Mouse (Mus musculus) limb, embryonic 12.5 days (tissue): ENCODE results near the gene Scfd2. TPM values are rescaled to one million over a fixed set of nuclear protein-coding genes. Genes with fewer than 3 reads are reported as not detected.

Source experiments
- ATAC-seq: fragments of 200-750 bp; cut with Nextera tagmentation; 2 replicates; pipeline ENCODE4 v1.8.0; 2017; ENCODE audit warnings: low read depth, moderate TSS enrichment; ENCODE audit not compliant: insufficient number of reproducible peaks, insufficient read depth, low FRiP score, low TSS enrichment
- H3K27ac ChIP-seq: fragments of 300-500 bp; sonication (generic); 2 replicates; pipeline ENCODE4 v1.5.1; 2016; ENCODE audit warnings: mild to moderate bottlenecking, moderate library complexity
- H3K27me3 ChIP-seq: fragments of 300-500 bp; sonication (generic); 2 replicates; pipeline ENCODE4 v1.6.1; 2016; ENCODE audit warnings: mild to moderate bottlenecking, moderate library complexity
- H3K36me3 ChIP-seq: fragments of 300-500 bp; sonication (generic); 2 replicates; pipeline ENCODE4 v1.6.1; 2016; ENCODE audit warnings: mild to moderate bottlenecking, moderate library complexity
- H3K4me1 ChIP-seq: fragments of 300-500 bp; sonication (generic); replicated peaks from 2 replicates; pipeline ENCODE4 v1.6.1; 2016
- H3K4me2 ChIP-seq: fragments of 300-500 bp; sonication (generic); 2 replicates; pipeline ENCODE4 v1.6.1; 2016; ENCODE audit warnings: mild to moderate bottlenecking, moderate library complexity
- H3K4me3 ChIP-seq: fragments of 300-500 bp; sonication (generic); replicated peaks from 2 replicates; pipeline ENCODE4 v1.5.1; 2016; ENCODE audit warnings: mild to moderate bottlenecking
- H3K9ac ChIP-seq: fragments of 300-500 bp; sonication (generic); replicated peaks from 2 replicates; pipeline ENCODE4 v1.6.1; 2016; ENCODE audit warnings: mild to moderate bottlenecking, moderate library complexity
- H3K9me3 ChIP-seq: fragments of 300-500 bp; sonication (generic); 2 replicates; pipeline ENCODE4 v1.6.1; 2016; ENCODE audit warnings: mild to moderate bottlenecking, moderate library complexity
- whole genome bisulfite sequencing: fragments of 180-500 bp; shearing (Covaris S2); methylation state at CpG from one replicate; pipeline ENCODE4 v1.1.7; 2016; 5-methylcytosine and 5-hydroxymethylcytosine counted together
- polyA plus RNA-seq: library from polyadenylated mRNA; unstranded; fragments of >200 nt; fragmentation: Nextera tagmentation; extraction: Ambion mirVana; gene quantifications from 2 replicates; pipeline ENCODE4 v1.2.1, GENCODE M21; 2016

Scfd2 gene
- polyA plus RNA-seq, 1 experiment from 2014 or later, result 19.1 TPM

DNA sequence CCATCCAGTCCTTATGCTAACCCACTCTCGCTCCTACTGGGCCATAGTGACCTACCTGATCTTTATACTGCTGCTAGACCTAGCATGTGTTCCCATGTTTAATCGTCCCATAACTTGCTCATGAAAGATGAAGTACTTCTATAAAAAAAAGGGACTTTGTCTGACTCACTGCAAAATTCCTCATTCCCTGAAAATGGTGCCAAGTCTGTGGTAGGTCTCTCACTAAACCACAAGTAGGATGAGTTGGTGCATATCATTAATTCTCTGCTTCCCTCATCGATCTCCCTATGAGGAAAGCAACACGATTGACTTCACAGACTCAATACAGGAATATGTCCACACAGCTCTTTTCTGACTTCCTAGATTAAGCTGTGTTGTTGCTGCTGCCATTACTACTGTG, 46.9 kb downstream of the Scfd2 start:
- Histone ChIP-seq H3K4me1 (peaks cover 3% of the 10 kb centered on the region; the same call in 1 of the 2 replicates), H3K4me2 (no peak overlapping the region), H3K9ac (no peak overlapping the region), H3K27me3 (no peaks in the 10 kb centered on the region), H3K27ac (no peak overlapping the region), H3K9me3 (no peaks in the 10 kb centered on the region), H3K4me3 (no peak overlapping the region), H3K36me3 (no peaks in the 10 kb centered on the region)
- ATAC-seq, result no peak
- WGBS, result 87% methylated on average over 4 of the region's 4 CpGs

DNA sequence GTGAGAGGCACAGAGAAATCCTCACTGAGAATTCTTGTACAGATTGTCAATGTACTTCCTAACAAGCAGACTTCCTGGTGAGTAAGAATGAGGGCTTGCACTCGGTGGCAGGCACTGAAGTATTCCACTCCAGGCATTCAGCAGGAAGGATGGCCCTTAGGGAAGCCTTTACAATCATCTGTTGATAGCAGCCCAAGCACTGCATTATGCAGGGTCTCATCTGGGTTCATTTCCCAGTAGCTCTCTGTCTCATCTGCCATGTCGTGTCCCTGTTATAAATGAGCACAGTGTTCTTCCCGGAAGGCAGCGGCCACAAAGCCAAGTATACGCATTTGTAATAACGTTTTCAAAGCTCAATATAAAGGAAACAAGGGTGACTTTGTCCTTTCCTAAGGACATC, 48.9 kb downstream of the Scfd2 start:
- Histone ChIP-seq H3K9ac (no peak overlapping the region), H3K9me3 (no peaks in the 10 kb centered on the region), H3K27ac (no peak overlapping the region), H3K4me1 (peaks cover 3% of the 10 kb centered on the region; the same call in 1 of the 2 replicates), H3K36me3 (no peaks in the 10 kb centered on the region), H3K27me3 (no peaks in the 10 kb centered on the region), H3K4me3 (no peak overlapping the region), H3K4me2 (no peak overlapping the region)
- ATAC-seq, result no peak
- WGBS, result 80% methylated on average over 6 of the region's 6 CpGs

DNA sequence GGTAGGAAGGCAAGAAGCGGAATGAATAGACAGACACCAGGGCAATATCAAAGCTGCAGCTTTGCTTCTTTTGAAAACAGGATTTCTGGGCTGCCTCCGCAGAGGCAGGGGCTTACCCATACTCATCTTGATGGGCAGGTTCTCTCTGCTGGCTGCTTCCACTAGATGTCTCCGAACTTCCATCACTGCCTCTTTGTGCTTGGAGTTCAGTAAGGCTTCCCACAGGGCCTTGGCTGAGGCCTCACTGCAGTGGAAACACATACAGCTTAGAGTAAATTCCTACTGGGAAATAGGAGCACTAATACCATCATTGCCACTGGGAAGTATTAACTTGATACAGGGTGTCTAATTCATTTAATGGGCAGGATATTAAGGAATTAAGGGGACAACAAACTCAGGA, 49.5 kb downstream of the Scfd2 start:
- Histone ChIP-seq H3K36me3 (no peaks in the 10 kb centered on the region), H3K9ac (no peak overlapping the region), H3K27me3 (no peaks in the 10 kb centered on the region), H3K4me3 (no peak overlapping the region), H3K9me3 (no peaks in the 10 kb centered on the region), H3K4me1 (peaks cover 3% of the 10 kb centered on the region; the same call in 1 of the 2 replicates), H3K4me2 (no peak overlapping the region), H3K27ac (0 out of 2 replicates have a peak overlapping the region, but pooled peaks have one; percentile 12)
- 67% methylated on average over 3 of the region's 3 CpGs for WGBS
- no peak for ATAC-seq

DNA sequence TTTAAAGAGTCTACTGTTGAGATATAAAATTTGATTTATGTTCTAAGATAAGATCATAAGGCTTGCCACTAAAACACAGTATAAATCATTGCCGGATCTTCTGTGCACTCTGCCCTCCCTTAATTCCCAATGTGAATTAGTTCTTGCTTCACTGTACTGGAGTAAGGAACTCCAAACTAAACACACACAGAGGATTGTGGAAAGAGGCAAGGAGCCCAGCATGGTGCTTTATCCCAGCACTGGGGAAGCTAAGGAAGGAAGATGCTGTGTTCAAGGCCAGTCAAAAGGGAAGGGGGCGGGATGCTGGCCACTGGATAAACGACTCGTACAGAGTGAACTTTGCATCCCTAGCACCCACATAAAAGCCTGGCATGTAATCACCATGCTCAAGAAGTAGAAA, 51.1 kb downstream of the Scfd2 start:
- no peak overlapping the region for H3K9ac ChIP-seq
- no peak overlapping the region for H3K27ac ChIP-seq
- ATAC-seq, result no peak
- H3K27me3 ChIP-seq, result no peaks in the 10 kb centered on the region
- no peak overlapping the region for H3K4me3 ChIP-seq
- WGBS, result 82% methylated on average over 4 of the region's 4 CpGs
- H3K4me1 ChIP-seq, result peaks cover 3% of the 10 kb centered on the region; the same call in 1 of the 2 replicates
- H3K9me3 ChIP-seq, result no peaks in the 10 kb centered on the region
- no peaks in the 10 kb centered on the region for H3K36me3 ChIP-seq
- H3K4me2 ChIP-seq, result no peak overlapping the region

DNA sequence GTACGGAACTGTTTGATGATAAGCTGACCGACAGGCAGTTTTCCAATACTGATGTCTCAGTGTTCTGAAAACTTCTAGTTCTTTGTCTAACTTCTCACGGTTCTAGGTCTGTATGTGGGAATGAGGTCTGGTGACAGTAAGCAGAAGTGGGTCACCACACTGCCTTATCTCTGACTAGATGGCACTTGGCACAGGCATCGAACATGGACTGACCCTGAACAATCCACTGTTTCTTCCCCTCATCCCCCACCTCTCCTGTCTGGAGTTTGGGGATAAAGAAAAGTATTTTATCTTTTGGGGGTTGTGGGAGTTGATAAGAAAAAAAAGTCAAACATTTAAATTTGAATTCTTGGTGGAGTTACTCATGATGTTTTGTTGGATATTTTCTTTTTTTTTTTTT, 51.6 kb downstream of the Scfd2 start:
- H3K36me3 ChIP-seq, result no peaks in the 10 kb centered on the region
- H3K4me3 ChIP-seq, result no peak overlapping the region
- H3K4me1 ChIP-seq, result peaks cover 3% of the 10 kb centered on the region; the same call in 1 of the 2 replicates
- H3K9ac ChIP-seq, result no peak overlapping the region
- no peak overlapping the region for H3K4me2 ChIP-seq
- 80% methylated on average over 4 of the region's 4 CpGs for WGBS
- H3K27me3 ChIP-seq, result no peaks in the 10 kb centered on the region
- no peak overlapping the region for H3K27ac ChIP-seq
- no peaks in the 10 kb centered on the region for H3K9me3 ChIP-seq
- ATAC-seq, result no peak

DNA sequence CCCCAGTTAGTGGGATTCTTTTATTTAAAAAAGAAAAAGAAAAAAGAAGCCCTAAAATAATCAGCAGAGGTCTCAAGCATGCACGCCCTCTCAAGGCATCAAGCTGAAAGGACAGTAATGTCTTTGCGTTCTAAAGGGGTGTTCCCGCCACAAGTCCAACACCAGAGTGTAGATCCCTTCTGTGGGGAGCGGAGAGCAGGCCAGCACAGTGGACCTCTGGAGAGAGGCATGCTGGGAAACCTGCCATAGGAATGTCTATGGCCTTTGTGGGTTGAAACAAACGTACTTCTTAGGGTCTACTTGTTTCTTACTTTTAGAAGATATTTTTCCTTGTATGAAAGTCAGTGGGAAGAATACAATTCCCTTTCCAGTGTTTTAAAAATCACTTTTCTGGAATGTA, 52.4 kb downstream of the Scfd2 start:
- no peaks in the 10 kb centered on the region for H3K9me3 ChIP-seq
- no peak overlapping the region for H3K4me3 ChIP-seq
- H3K27me3 ChIP-seq, result no peaks in the 10 kb centered on the region
- no peak overlapping the region for H3K27ac ChIP-seq
- ATAC-seq, result no peak
- 82% methylated on average over 5 of the region's 5 CpGs for WGBS
- H3K4me2 ChIP-seq, result no peak overlapping the region
- peaks cover 3% of the 10 kb centered on the region; the same call in 1 of the 2 replicates for H3K4me1 ChIP-seq
- no peak overlapping the region for H3K9ac ChIP-seq
- no peaks in the 10 kb centered on the region for H3K36me3 ChIP-seq

DNA sequence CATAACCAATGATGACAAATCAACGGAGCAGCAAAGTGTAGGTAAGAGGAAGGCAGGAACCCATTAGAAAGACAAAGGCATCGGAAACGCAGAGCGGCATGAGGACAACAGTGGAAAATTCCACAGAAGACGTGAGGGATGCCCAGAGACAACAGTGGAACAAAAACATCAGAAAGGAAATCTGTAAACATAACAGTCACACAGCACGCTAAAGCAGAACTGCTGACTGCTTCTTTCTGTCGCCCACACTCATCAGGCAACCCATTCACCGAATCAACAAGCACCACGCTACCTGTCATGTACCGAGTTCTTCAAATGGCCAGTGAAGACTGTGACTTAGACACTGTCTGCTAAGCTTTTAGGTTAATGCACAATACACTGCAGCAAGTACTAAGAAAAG, 55.0 kb downstream of the Scfd2 start:
- ATAC-seq, result no peak
- no peaks in the 10 kb centered on the region for H3K9me3 ChIP-seq
- H3K9ac ChIP-seq, result no peak overlapping the region
- H3K27ac ChIP-seq, result no peak overlapping the region
- WGBS, result 89% methylated on average over 10 of the region's 10 CpGs
- no peak overlapping the region for H3K4me2 ChIP-seq
- H3K4me1 ChIP-seq, result peaks cover 10% of the 10 kb centered on the region
- H3K36me3 ChIP-seq, result no peaks in the 10 kb centered on the region
- H3K27me3 ChIP-seq, result no peaks in the 10 kb centered on the region
- no peak overlapping the region for H3K4me3 ChIP-seq

DNA sequence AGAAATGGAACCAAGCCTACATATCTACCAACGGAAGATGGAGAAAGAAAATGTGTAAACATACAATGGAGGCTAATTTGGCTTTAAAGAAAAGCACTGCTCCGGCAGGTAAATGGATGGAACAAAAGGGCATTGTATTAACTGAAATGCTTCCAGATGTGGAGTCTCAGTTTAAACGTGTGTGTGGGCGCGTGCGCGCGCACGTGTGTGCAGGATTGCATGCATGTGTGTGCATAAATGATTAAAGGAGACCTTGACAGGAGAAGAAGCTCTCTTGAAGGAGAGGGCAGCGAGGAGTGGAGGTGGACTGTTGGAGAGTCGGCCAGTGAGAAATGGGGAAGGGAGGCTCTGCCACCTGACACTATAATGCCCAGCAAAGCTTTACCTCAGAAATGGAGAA, 58.4 kb downstream of the Scfd2 start:
- no peaks in the 10 kb centered on the region for H3K36me3 ChIP-seq
- H3K9ac ChIP-seq, result no peak overlapping the region
- H3K4me1 ChIP-seq, result peaks cover 26% of the 10 kb centered on the region
- H3K27ac ChIP-seq, result peak overlapping the region; percentile 67
- no peak overlapping the region for H3K4me2 ChIP-seq
- 49% methylated on average over 11 of the region's 11 CpGs for WGBS
- H3K27me3 ChIP-seq, result no peaks in the 10 kb centered on the region
- no peak overlapping the region for H3K4me3 ChIP-seq
- ATAC-seq, result no peak
- H3K9me3 ChIP-seq, result no peaks in the 10 kb centered on the region

DNA sequence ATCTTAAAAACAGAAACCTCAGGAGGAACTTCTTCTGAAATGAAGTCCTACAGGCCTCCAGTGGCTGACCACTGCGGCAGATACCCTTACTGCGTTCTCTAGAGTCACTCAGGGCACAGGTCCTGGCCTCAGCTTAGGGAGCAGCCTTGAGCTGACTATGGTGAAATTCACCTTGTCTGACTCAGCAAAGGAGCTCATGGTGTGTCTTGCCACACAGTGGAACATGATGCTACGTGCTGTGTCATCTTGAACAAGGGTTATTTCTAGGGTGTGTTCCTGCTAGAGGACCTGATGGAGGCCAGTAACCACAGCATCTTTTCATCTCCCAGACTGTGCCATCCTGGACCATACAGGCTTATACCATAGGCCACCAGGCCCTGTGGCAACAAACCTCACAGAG, 60.7 kb downstream of the Scfd2 start:
- Histone ChIP-seq H3K27ac (peak overlapping the region; percentile 35; the same call in 1 of the 2 replicates), H3K9ac (no peak overlapping the region), H3K9me3 (no peaks in the 10 kb centered on the region), H3K4me1 (peaks cover 26% of the 10 kb centered on the region), H3K4me2 (no peak overlapping the region), H3K36me3 (no peaks in the 10 kb centered on the region), H3K27me3 (no peaks in the 10 kb centered on the region), H3K4me3 (no peak overlapping the region)
- WGBS, result 92% methylated on average over 3 of the region's 3 CpGs
- no peak for ATAC-seq

DNA sequence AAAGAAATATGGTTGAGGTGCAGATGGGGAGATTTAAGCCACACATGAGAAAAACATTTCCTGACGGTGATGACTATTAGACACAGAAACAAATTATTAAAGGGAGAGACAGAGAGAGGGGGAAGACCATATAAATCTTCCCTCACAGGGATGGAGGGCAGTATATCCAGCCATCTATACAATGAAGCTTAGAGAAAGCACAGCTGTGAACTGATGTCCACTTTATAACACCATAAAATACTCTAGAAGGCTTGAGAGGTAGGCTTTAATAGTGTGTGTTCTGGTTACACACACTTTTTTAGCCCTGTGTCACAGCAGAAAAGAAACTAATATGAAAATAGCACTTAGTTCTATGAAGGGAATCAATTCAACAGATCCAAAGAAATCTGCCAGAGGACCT, 61.9 kb downstream of the Scfd2 start:
- no peaks in the 10 kb centered on the region for H3K27me3 ChIP-seq
- WGBS, result 30% methylated on average over 1 of the region's 1 CpGs
- no peak overlapping the region for H3K4me2 ChIP-seq
- ATAC-seq, result peak; percentile 66
- peaks cover 26% of the 10 kb centered on the region for H3K4me1 ChIP-seq
- H3K9me3 ChIP-seq, result no peaks in the 10 kb centered on the region
- no peak overlapping the region for H3K9ac ChIP-seq
- H3K27ac ChIP-seq, result peak overlapping the region; percentile 43
- H3K36me3 ChIP-seq, result no peaks in the 10 kb centered on the region
- H3K4me3 ChIP-seq, result no peak overlapping the region

DNA sequence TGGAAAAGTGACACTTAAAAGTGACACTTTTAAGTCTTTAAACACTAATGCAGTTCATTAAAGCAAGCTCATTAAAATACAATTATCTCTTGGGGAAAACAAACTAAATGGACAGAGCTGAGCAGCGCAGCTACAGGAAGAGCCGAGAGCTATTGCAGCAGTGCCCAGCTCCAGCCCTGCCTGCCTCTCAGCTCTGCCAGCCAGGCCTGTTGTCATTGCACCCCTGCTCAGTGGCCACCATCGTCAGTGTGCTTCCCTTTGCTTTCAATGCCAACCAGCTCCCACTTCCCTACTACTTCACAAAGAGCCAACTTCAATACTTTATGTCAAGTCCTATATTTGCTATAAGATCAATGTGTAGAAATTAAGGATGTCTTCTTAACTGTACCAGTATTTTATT, 63.8 kb downstream of the Scfd2 start:
- Histone ChIP-seq H3K9ac (no peak overlapping the region), H3K36me3 (no peaks in the 10 kb centered on the region), H3K4me2 (no peak overlapping the region), H3K4me3 (no peak overlapping the region), H3K9me3 (no peaks in the 10 kb centered on the region), H3K4me1 (peaks cover 18% of the 10 kb centered on the region), H3K27ac (no peak overlapping the region), H3K27me3 (no peaks in the 10 kb centered on the region)
- WGBS, result 49% methylated on average over 3 of the region's 3 CpGs
- ATAC-seq, result no peak

DNA sequence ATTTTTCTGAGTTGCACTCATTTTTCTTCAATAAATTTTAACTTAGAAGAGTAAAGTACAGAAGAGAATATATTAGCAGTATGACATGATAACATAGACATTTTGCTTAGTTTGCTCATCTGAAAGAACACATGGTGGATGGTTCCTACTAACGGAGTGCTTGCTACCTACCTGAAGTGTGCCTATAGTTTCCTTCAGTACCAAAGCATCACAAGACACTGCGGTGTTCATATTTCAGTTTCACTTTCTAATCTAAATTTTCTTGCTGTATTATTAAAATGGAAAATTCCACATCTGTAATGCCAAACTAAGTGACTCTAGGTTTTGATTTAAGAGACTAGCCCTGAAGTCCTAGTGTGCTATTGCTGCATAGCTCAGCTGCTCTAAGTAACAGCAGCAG, 74.8 kb downstream of the Scfd2 start:
- peaks cover 38% of the 10 kb centered on the region for H3K4me1 ChIP-seq
- no peak overlapping the region for H3K4me2 ChIP-seq
- ATAC-seq, result no peak
- WGBS, result 65% methylated on average over 2 of the region's 2 CpGs
- no peaks in the 10 kb centered on the region for H3K36me3 ChIP-seq
- no peak overlapping the region for H3K27ac ChIP-seq
- H3K9me3 ChIP-seq, result no peaks in the 10 kb centered on the region
- no peak overlapping the region for H3K9ac ChIP-seq
- H3K4me3 ChIP-seq, result no peak overlapping the region
- H3K27me3 ChIP-seq, result 0 out of 2 replicates have a peak, but pooled peaks cover 3% of the 10 kb centered on the region
